ENCODE assay signal across 18 mouse cellular contexts in the genomic region with DNA sequence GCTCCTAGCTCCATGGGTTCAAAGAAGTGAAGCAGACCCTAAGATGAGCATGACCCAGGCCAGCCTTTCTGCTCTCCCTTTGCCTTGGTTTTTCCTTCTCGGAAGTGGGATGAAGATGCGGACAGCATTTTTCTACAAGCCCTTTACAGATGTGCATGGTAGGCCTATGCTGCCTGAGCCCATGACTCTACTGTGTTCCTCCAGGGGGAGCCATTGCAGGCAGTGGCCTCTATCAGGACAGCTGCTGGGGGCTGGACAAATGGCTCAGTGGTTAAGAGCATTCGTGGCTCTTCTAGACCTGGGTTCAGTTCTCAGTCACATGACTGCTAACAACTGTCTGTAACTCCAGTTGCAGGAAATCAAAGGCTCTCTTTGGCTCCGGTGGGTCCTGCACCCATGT. TPM values are rescaled to one million over a fixed set of nuclear protein-coding genes. Genes with fewer than 3 reads are reported as not detected.
DNase-seq lines count a peak whose midpoint lies in the region; ATAC-seq and TF ChIP-seq lines count a peak whose summit lies in the region.
"Had no signal": no experiment of that assay in that cellular context is flagged by ENCODE, and none has a peak within 500 bp of the region (broad histone marks: within the 10 kb centered on the region; RNA-seq: fewer than 3 reads in every experiment).

No protein-coding gene starts in this region.

- no peaks in the 10 kb centered on the region for H3K79me2 ChIP-seq in CH12.LX (replicated peaks; ENCODE audit: control insufficient read depth, extremely low read depth, insufficient read depth, poor library complexity, severe bottlenecking)

- H3K4me1 ChIP-seq in forebrain, postnatal 0 days (ENCODE audit: insufficient read depth), result peaks cover 9% of the 10 kb centered on the region
- peaks cover 35% of the 10 kb centered on the region for H3K4me1 ChIP-seq in forebrain, embryonic 11.5 days (replicated peaks; ENCODE audit: control insufficient read depth, insufficient read depth, low read length)
- no peaks in the 10 kb centered on the region for H3K4me1 ChIP-seq in lung, embryonic 14.5 days (ENCODE audit: insufficient read depth)
- peaks cover 0 to 3% of the 10 kb centered on the region in 2 experiments; a peak in 2 of 4 replicates for H3K4me1 ChIP-seq in CH12.LX (ENCODE audit: control insufficient read depth in 1 of 2, insufficient read depth in 2 of 2)

- dilution Hi-C loops in CH12.LX (cut with MboI; ENCODE audit: extremely low pct_ligation_motif_present, extremely low pct_unique_long_range_greater_than_20kb, low sequenced_read_pairs), result no loop called here

- no peak overlapping the region for H3K4me3 ChIP-seq in forebrain, postnatal 0 days (ENCODE audit: low read depth, low read length)
- H3K4me3 ChIP-seq in forebrain, embryonic 11.5 days (ENCODE audit: low read depth, low read length), result no peak overlapping the region
- no peak overlapping the region for H3K4me3 ChIP-seq in lung, embryonic 14.5 days (ENCODE audit: low read depth, low read length)
- H3K4me3 ChIP-seq in CH12.LX (replicated peaks in 1 of 3; ENCODE audit: low read depth in 2 of 3, low read length in 2 of 3, poor library complexity in 1 of 3), result no peak overlapping the region
- H3K4me3 ChIP-seq: forebrain, embryonic 13.5 days; heart, embryonic 10.5 days; stomach, embryonic 15.5 days had no signal

- no peak for DNase-seq in forebrain, postnatal 0 days
- DNase-seq in forebrain, embryonic 11.5 days (ENCODE audit: low spot score), result no peak
- DNase-seq in lung, embryonic 14.5 days, result no peak
- no peak for DNase-seq in lung, postnatal 14 days
- peak; percentile 12 for DNase-seq in CH12.LX (ENCODE audit: extremely low read depth)
- peak; percentile 7 for DNase-seq in induced T-regulatory cell, adult 2 months (ENCODE audit: low read depth)
- DNase-seq in right cerebral cortex, postnatal 25 days, result no peak
- no peak for DNase-seq in adrenal gland, postnatal 36 days
- DNase-seq: gastrocnemius, postnatal 36 days; heart, postnatal 10 days; kidney, adult 18-20 months; kidney, postnatal 25 days; thymus, postnatal 36 days had no signal

- no peak overlapping the region for H3K9ac ChIP-seq in forebrain, postnatal 0 days
- no peak overlapping the region for H3K9ac ChIP-seq in forebrain, embryonic 11.5 days (ENCODE audit: low read length)
- no peak overlapping the region for H3K9ac ChIP-seq in lung, embryonic 14.5 days
- H3K9ac ChIP-seq in CH12.LX (ENCODE audit: insufficient read depth, low read depth), result no peak overlapping the region
- H3K9ac ChIP-seq: forebrain, embryonic 13.5 days; hindbrain, embryonic 14.5 days; stomach, embryonic 15.5 days had no signal

- ATAC-seq in forebrain, postnatal 0 days, result no peak
- no peak for ATAC-seq in forebrain, embryonic 11.5 days (replicated peaks; ENCODE audit: low FRiP score)
- ATAC-seq in lung, embryonic 14.5 days (ENCODE audit: insufficient read depth), result no peak
- ATAC-seq: forebrain, embryonic 13.5 days; midbrain, embryonic 16.5 days had no signal

- H3K27ac ChIP-seq in forebrain, postnatal 0 days (ENCODE audit: low read depth, low read length), result no peak overlapping the region
- no peak overlapping the region for H3K27ac ChIP-seq in forebrain, embryonic 11.5 days (ENCODE audit: low read depth, low read length)
- H3K27ac ChIP-seq in lung, embryonic 14.5 days (ENCODE audit: low read depth), result no peak overlapping the region
- H3K27ac ChIP-seq in CH12.LX (ENCODE audit: insufficient read depth, low read depth), result no peak overlapping the region
- H3K27ac ChIP-seq: heart, embryonic 10.5 days; stomach, embryonic 15.5 days had no signal

- no peaks in the 10 kb centered on the region for H3K27me3 ChIP-seq in forebrain, postnatal 0 days (ENCODE audit: insufficient read depth, low read length)
- no peaks in the 10 kb centered on the region for H3K27me3 ChIP-seq in forebrain, embryonic 11.5 days (ENCODE audit: control insufficient read depth, insufficient read depth, low read length)
- H3K27me3 ChIP-seq in lung, embryonic 14.5 days (ENCODE audit: insufficient read depth, low read length), result 0 out of 2 replicates have a peak, but pooled peaks cover 6% of the 10 kb centered on the region
- H3K27me3 ChIP-seq in CH12.LX (replicated peaks), result peaks cover 89% of the 10 kb centered on the region

- no peak for TF ChIP-seq EP300 in CH12.LX (IDR thresholded peaks at IDR 0.05; ENCODE audit: low read length)

- WGBS in forebrain, postnatal 0 days, result 85% methylated on average over 4 of the region's 4 CpGs
- 88% methylated on average over 4 of the region's 4 CpGs for WGBS in forebrain, embryonic 11.5 days
- WGBS in lung, embryonic 14.5 days, result 75% methylated on average over 4 of the region's 4 CpGs

- no peak overlapping the region for H3K4me2 ChIP-seq in forebrain, postnatal 0 days (ENCODE audit: low read depth)
- no peak overlapping the region for H3K4me2 ChIP-seq in forebrain, embryonic 11.5 days (ENCODE audit: low read depth, low read length, severe bottlenecking)
- H3K4me2 ChIP-seq in lung, embryonic 14.5 days, result no peak overlapping the region
- H3K4me2 ChIP-seq in CH12.LX (ENCODE audit: insufficient read depth, low read depth, poor library complexity, severe bottlenecking), result no peak overlapping the region
- H3K4me2 ChIP-seq: forebrain, embryonic 13.5 days; hindbrain, embryonic 14.5 days; stomach, embryonic 15.5 days had no signal

- H3K9me3 ChIP-seq in forebrain, postnatal 0 days (ENCODE audit: low read length), result no peaks in the 10 kb centered on the region
- H3K9me3 ChIP-seq in forebrain, embryonic 11.5 days (ENCODE audit: control insufficient read depth, low read length), result no peaks in the 10 kb centered on the region
- no peaks in the 10 kb centered on the region for H3K9me3 ChIP-seq in lung, embryonic 14.5 days (ENCODE audit: low read depth, low read length)
- H3K9me3 ChIP-seq in CH12.LX (replicated peaks; ENCODE audit: low read length), result no peaks in the 10 kb centered on the region
- H3K9me3 ChIP-seq: forebrain, embryonic 13.5 days; heart, embryonic 10.5 days; stomach, embryonic 15.5 days had no signal

- TF ChIP-seq RAD21 in CH12.LX (IDR thresholded peaks at IDR 0.05; ENCODE audit: low read depth, low read length), result peak; percentile 13

- no peaks in the 10 kb centered on the region for H3K36me3 ChIP-seq in forebrain, postnatal 0 days (ENCODE audit: insufficient read depth)
- H3K36me3 ChIP-seq in forebrain, embryonic 11.5 days (ENCODE audit: control insufficient read depth, insufficient read depth, low read length), result no peaks in the 10 kb centered on the region
- no peaks in the 10 kb centered on the region for H3K36me3 ChIP-seq in lung, embryonic 14.5 days (ENCODE audit: insufficient read depth)
- H3K36me3 ChIP-seq in CH12.LX (replicated peaks in 1 of 2; ENCODE audit: control insufficient read depth in 1 of 2, insufficient read depth in 1 of 2, low read length in 1 of 2), result no peaks in the 10 kb centered on the region
- H3K36me3 ChIP-seq: heart, embryonic 10.5 days; stomach, embryonic 15.5 days had no signal

- peak; percentile 28 for TF ChIP-seq CTCF in forebrain, postnatal 0 days (IDR thresholded peaks at IDR 0.05; ENCODE audit: low read depth)
- peak; percentile 22 for TF ChIP-seq CTCF in lung, embryonic 14.5 days (IDR thresholded peaks at IDR 0.05; ENCODE audit: low read depth)
- peak in 1 of 2 experiments; percentile 58; a peak in 2 of 4 replicates for TF ChIP-seq CTCF in CH12.LX (conservative IDR thresholded peaks at IDR 0.05 in 1 of 2, IDR thresholded peaks at IDR 0.05 in 1 of 2; ENCODE audit: low read depth in 2 of 2, low read length in 2 of 2)

- TF ChIP-seq POLR2A in CH12.LX (IDR thresholded peaks at IDR 0.05; ENCODE audit: low read depth, low read length), result no peak

- in situ Hi-C loops in CH12.LX (cut with MboI; ENCODE audit: low pct_ligation_motif_present, low pct_unique_long_range_greater_than_20kb, low sequenced_read_pairs), result loop anchor here (25.0 kb wide), 1 partner anchor 545 kb away; no protein-coding TSS in a partner anchor

TF ChIP-seq in CH12.LX, 34 proteins besides CTCF, POLR2A, EP300 and RAD21 (continues in another document):
- TF ChIP-seq ZMIZ1 (IDR thresholded peaks at IDR 0.05; ENCODE audit: low read depth, low read length) (no peak), MAZ (IDR thresholded peaks at IDR 0.05; ENCODE audit: low read depth, low read length) (no peak), BHLHE40 (IDR thresholded peaks at IDR 0.05; ENCODE audit: low read depth, low read length) (0 out of 2 replicates have a peak, but pooled peaks have one; percentile 11), E2F4 (IDR thresholded peaks at IDR 0.05; ENCODE audit: insufficient replicate concordance, low read depth, low read length) (no peak), USF1 (IDR thresholded peaks at IDR 0.05; ENCODE audit: low read depth, low read length) (no peak), JUND (conservative IDR thresholded peaks at IDR 0.05; ENCODE audit: low read depth, low read length) (no peak)

RNA-seq across cellular contexts. Expression of a gene that starts 51.0 kb away (rescaled TPM):
- total RNA-seq in forebrain, postnatal 0 days (2014; rRNA removed), result 44.3 and 51.4 TPM in 2 replicates
- polyA plus RNA-seq in forebrain, postnatal 0 days (2015; fragmentation: Nextera tagmentation; extraction: Ambion mirVana), result 49.7 and 50.4 TPM in 2 replicates
- polyA plus RNA-seq in forebrain, embryonic 11.5 days (2014; fragmentation: Nextera tagmentation; extraction: Ambion mirVana), result 40.2 and 43.7 TPM in 2 replicates
- 42.1 and 45.3 TPM in 2 replicates for polyA plus RNA-seq in lung, embryonic 14.5 days (2014; fragmentation: Nextera tagmentation; extraction: Ambion mirVana)
- total RNA-seq in CH12.LX (2012; rRNA removed), result 17.9 TPM in 2 replicates
- 10.0 and 13.0 TPM in 2 replicates for total RNA-seq in CH12.LX (2014; rRNA removed)
- polyA plus RNA-seq in CH12.LX (2012; ENCODE audit: insufficient read length, low read depth), result 11.3 and 12.6 TPM in 2 replicates
- 10 to 100 TPM; 43.7 to 49.9 TPM for total RNA-seq in adrenal gland, postnatal 36 days (2021)

RNA-seq across cellular contexts. Expression of a gene that starts 59.2 kb away (rescaled TPM):
- total RNA-seq in forebrain, postnatal 0 days (2014; rRNA removed), result 36.0 and 42.7 TPM in 2 replicates
- polyA plus RNA-seq in forebrain, postnatal 0 days (2015; fragmentation: Nextera tagmentation; extraction: Ambion mirVana), result 47.0 and 48.3 TPM in 2 replicates
- polyA plus RNA-seq in forebrain, embryonic 11.5 days (2014; fragmentation: Nextera tagmentation; extraction: Ambion mirVana), result 14.3 and 18.7 TPM in 2 replicates
- polyA plus RNA-seq in lung, embryonic 14.5 days (2014; fragmentation: Nextera tagmentation; extraction: Ambion mirVana), result 22.9 and 23.0 TPM in 2 replicates
- 37.8 and 45.9 TPM in 2 replicates for total RNA-seq in CH12.LX (2012; rRNA removed)
- 29.2 and 35.7 TPM in 2 replicates for total RNA-seq in CH12.LX (2014; rRNA removed)
- 23.6 and 23.8 TPM in 2 replicates for polyA plus RNA-seq in CH12.LX (2012; ENCODE audit: insufficient read length, low read depth)
- total RNA-seq in adrenal gland, postnatal 36 days (2021), result 10 to 100 TPM; 16.7 to 27.4 TPM

RNA-seq across cellular contexts. Expression of a gene that starts 59.3 kb away (rescaled TPM):
- total RNA-seq in forebrain, postnatal 0 days (2014; rRNA removed), result 59.9 and 73.3 TPM in 2 replicates
- polyA plus RNA-seq in forebrain, postnatal 0 days (2015; fragmentation: Nextera tagmentation; extraction: Ambion mirVana), result 65.9 and 70.4 TPM in 2 replicates
- 40.7 and 43.7 TPM in 2 replicates for polyA plus RNA-seq in forebrain, embryonic 11.5 days (2014; fragmentation: Nextera tagmentation; extraction: Ambion mirVana)
- 32.9 and 34.6 TPM in 2 replicates for polyA plus RNA-seq in lung, embryonic 14.5 days (2014; fragmentation: Nextera tagmentation; extraction: Ambion mirVana)
- total RNA-seq in CH12.LX (2012; rRNA removed), result 28.0 and 31.4 TPM in 2 replicates
- total RNA-seq in CH12.LX (2014; rRNA removed), result 16.3 and 19.4 TPM in 2 replicates
- polyA plus RNA-seq in CH12.LX (2012; ENCODE audit: insufficient read length, low read depth), result 10.8 and 12.6 TPM in 2 replicates
- 10 to 100 TPM; 27.9 to 29.2 TPM for total RNA-seq in adrenal gland, postnatal 36 days (2021)

Comparison
In these comparisons a context has a peak if more than half of its experiments do, and no peak if none do; other contexts are left out.
1. DNase-seq: peak in CH12.LX (single experiment) and induced T-regulatory cell, adult 2 months (single experiment); none in forebrain, postnatal 0 days (single experiment), forebrain, embryonic 11.5 days (single experiment), lung, embryonic 14.5 days (single experiment), lung, postnatal 14 days (single experiment), right cerebral cortex, postnatal 25 days (single experiment) and adrenal gland, postnatal 36 days (0 of 2).